Mouse (Mus musculus): Measurements from ENCODE around the gene Gsto1.

Gene Gsto1

DNA sequence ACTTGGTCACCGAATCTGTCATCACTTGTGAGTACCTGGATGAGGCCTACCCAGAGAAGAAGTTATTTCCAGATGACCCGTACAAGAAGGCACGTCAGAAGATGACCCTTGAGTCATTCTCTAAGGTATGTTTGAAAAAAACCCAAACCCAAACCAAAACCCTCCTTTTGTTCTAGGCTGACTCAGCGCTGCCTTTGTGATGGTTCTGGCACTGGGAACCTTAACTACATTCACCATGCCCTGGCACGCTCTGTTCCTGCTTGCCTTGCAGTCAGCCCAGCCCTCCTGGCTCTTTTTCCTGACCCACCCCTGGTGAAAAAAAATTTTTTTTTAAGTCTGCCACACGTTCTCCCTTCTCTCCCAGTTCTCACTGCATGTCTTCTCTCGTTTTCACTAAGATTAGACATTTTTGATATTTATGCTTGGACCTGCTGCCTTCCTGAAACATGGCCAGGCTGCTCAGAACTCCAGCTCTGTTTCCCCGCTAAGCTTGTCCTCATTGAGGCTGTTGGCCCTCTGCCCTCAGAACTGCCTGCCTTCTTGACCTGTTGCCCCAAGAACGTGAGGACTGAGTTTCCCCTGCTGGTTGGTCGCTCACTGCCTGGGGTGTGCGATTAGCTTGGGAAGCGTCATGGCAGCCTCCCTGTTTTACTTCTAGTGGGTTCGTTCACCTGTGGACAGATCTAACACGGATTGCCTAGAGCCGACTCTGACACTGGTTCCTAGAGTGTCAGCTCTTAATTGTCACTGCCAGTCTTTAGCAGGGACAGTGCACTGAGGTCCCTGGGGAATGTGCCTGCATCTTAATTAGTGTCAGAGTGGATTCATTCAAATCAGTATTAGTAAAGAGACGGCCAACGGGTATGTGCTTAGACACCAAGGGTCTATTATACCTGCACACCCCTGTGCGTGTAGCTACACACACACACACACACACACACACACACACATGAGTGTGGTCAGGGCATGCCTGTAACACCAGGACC, 3.5 kb downstream of the Gsto1 start:
- DNase-seq (ENCODE audit: low spot score) = no peak

DNA sequence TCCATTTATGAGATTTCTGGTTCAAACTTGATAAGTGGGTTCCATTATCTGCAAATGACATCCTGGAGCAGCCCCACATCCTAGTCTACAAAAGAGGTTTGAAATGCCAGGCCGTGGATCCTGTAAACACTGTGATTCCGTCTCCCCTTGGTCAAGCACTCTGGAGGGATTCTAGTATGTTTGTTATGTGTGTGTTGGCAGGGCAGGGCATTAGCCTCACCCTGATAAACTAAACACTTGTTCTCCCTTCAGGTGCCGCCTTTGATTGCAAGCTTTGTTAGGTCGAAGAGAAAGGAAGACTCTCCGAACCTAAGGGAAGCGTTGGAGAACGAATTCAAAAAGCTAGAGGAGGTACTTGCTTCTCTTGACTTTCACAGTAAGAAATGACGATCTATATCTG, 4.4 kb downstream of the Gsto1 start:
- no peak for DNase-seq (ENCODE audit: low spot score)

DNA sequence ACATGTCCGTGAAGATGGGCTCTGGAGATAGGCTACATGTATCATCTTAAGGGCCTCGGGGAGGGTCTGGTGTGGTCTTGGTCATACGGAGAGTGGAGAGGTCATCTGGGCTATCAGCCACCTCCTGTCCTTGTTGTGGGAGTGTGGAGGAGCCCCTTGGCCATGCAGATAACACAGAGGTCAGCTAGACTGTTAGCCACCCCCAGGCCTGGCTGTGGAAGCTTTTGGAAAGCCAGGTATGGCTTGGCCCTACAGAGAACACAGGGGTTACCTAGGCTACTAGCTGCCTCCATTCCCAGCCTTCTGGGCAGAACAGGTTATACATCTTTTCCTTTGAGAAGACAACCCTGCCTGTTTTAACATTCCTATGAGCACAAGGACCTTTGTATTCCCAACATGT, 7.8 kb downstream of the Gsto1 start:
- no peak for DNase-seq (ENCODE audit: low spot score)

DNA sequence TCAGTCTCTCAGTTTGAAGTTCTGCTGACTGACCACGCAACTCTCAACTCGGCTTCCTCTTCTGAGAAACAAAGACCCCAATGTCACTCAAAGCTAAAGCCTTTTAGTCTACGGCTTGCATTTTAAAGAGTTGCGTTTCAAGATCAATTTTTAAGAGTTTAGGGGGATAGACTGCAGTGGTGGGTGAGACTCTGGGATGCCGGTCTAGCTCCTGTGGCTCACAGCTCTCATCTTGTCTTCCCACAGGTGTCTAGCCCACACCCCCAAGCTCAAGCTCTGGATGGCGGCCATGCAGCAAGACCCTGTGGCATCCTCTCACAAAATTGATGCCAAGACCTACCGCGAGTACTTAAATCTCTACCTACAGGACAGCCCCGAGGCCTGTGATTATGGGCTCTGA, 9.3 kb downstream of the Gsto1 start:
- no peak for DNase-seq (ENCODE audit: low spot score)

DNA sequence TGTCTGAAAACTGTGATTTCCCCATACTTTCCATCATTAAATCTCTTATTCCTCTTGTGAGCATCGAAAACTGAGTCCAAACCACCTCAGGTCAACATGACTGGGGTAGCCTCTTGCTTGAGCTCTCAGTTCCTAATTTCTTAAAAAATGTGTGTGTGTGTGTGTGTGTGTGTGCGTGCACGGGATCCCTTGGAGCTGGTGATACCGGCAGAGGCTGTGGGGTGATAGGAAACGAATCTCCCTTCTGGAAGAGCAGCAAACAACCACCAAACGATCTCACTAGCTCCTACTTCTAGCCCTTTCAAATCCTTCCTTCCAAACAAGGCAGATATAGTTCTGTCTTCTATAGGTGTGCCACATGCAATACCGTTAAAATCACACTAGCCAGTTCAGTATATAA, 10.0 kb downstream of the Gsto1 start:
- no peak for DNase-seq (ENCODE audit: low spot score)

DNA sequence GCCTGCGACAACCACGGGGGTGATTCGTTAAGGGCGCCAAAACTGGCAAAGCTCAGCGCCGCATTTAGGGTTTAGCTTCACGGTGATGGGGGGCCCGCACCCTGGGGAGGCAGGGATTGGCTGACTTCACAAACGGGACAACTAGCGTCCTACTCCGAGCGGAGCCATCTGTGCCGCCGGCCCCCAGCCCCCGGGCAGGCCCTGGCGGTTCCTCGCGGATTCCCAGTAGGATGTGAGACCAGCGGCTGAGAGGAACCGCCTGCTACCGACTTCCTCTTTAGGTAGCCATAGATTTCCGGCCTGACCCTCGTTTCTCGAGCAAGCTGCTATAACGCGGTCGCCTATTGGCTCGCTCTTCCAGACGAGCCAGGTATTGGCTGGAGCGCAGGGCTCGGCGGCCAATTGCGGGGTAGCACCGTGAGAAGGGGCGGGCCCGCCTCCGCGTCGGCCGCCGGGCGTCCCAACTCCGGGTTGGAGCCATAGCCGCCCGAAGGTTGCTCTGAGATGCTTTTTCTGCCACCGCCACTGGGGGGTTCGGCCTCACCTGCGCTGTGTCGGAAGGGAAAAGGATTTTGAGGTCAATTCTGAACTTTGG, 10.7 kb downstream of the Gsto1 start, which contains the start of gene Gsto2:
TSS of gene Gsto2 (plus strand) at position 182 of the 595 bp plus-strand sequence.
- DNase-seq (ENCODE audit: low spot score) = peak; percentile 92

DNA sequence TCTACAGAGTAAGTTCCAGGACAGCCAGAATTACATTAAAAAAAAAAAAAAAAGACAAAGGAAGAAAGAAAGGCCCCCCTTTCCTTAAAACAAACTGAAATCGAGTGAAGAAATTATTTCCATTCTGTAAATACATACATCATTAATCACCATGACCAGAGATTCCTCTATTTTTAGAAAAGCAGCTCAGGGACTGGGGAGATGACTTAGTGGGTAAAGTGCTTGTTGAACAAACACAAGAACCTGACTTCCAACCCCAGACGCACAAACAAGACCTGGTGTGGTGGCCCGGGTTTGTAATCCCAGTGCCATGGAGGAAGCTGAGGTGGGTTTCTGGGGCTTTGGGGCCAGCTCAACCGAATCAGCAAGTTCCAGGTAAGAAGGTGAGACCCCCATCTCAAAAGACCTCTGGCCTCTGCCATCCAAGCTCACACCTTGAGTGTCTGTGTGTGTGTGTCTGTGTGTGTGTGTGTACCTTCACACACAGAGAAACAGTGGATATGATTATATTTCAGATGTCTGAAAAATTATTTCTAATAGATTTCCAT, 12.9 kb downstream of the Gsto1 start:
- DNase-seq (ENCODE audit: low spot score) = no peak

DNA sequence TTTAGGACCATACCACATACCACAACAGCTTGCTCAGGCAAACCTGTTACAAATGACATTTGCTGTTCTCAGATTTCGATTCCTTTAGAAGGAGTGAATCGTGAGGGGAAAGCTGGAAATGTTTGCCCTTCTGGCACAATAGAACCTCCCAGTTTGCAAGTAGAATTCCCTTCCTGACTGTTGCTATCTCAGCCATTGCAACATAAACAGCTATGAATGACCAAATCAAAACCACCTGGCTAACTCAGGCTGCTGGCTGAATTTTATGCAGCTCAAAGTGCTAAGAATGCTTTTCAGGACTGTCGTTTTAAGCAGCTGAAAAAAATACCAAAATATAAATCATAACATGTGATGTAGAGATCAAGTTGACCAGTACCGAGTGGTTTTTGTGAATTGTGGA, 14.2 kb downstream of the Gsto1 start:
- DNase-seq (ENCODE audit: low spot score) = no peak

DNA sequence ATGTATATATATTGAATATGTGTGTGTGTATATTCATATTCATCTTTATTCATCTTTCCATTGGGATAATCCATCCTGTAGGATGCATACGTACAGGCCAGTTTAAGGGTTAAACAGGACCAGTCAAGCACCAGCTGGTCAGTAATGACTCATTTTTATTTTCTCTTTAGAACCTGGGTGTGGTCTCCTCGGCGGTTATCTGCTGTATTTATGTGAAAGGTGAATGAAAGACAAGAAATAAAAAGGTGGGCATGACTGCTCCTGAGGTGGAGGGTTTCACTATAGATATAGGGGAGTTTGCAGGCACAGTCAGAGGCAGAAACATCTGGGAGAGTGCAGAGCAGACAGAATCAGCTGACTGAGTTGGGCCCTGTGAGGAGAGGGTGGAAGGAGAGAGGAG, 14.7 kb downstream of the Gsto1 start:
- no peak for DNase-seq (ENCODE audit: low spot score)

DNA sequence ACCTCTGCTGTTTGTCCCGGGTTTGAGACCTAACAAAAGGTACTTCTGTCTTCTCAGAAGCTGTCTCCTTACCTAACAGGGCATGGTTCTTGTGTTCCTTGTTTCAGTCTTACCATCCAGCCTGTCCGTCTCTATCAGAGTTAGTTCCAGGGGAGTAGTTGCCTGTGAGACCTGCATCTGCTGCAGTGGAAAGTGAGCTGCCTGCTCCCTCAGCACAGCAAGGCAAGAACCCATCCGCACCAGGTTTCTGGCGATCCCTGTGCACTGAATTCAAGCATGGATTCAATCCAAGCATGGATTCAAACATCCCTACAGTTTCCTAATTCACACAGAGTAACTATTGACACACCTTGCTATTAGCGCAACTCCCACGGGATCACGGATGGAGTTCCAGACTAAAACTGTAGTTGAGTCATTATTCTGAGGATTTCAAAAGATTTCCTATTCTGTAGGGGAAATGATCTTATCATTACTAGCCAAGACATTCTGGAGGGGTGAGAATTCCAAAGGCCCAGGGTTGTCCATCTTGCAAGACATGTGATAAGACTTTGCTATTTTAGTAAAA, 15.4 kb downstream of the Gsto1 start:
- no peak for DNase-seq (ENCODE audit: low spot score)

DNA sequence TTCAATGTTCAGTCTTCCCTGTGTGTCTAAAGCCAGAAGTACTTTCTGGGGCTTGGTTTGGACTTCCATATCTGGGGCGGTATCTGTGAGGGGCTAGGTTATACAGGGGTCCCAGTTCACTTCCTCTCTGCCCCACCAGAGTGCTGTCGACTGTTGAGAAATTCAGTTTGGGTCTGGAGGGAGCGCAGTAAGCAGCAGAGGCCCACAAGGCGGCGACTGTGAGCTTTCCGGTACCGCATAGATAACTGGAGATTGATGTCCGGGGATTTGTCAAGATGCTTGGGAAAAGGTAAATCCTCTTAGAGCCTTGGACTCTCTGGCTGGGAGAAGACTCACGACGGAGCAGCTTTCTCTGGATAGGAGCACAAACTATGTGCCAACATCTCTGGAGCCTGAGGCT, 16.7 kb downstream of the Gsto1 start:
- DNase-seq (ENCODE audit: low spot score) = no peak

DNA sequence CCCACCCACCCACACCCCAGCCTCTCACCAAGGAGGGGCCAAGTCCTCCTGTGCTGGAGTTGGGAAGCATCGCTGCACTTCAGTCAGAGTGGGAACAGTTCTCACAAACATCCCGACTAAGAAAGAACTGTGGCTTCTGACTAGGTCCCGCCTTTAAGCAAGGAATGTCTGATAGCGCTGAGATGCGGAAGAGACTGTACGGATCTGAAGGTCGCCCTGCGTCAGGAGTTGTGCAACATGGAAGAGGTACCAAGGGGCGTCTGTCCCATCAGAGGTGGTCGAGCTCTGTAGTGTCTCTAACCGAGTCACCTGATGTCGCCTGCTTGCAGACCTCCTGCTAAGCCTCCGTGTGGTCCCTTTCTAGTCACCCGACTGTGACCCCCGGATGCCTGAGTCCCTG, 21.5 kb downstream of the Gsto1 start:
- no peak for DNase-seq (ENCODE audit: low spot score)

DNA sequence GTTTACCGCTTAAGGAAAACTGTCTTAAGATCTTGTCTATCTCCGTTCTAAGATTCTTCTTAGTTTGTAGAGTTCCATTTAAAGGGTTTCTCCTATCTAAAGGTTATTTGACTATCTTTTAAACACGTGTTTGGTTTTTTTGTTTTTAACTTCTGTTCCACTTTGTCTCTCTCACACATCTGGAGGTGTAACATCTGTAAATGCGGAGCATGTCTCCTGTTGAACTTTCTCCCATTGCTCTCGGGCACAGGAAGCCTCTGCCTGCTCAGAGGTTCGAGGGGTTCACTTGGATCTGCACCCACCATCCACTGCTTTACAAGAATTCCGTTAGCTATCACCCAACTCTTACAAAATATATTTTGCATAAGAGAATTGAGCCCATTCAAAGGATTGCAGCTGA, 26.8 kb downstream of the Gsto1 start:
- no peak for DNase-seq (ENCODE audit: low spot score)

DNA sequence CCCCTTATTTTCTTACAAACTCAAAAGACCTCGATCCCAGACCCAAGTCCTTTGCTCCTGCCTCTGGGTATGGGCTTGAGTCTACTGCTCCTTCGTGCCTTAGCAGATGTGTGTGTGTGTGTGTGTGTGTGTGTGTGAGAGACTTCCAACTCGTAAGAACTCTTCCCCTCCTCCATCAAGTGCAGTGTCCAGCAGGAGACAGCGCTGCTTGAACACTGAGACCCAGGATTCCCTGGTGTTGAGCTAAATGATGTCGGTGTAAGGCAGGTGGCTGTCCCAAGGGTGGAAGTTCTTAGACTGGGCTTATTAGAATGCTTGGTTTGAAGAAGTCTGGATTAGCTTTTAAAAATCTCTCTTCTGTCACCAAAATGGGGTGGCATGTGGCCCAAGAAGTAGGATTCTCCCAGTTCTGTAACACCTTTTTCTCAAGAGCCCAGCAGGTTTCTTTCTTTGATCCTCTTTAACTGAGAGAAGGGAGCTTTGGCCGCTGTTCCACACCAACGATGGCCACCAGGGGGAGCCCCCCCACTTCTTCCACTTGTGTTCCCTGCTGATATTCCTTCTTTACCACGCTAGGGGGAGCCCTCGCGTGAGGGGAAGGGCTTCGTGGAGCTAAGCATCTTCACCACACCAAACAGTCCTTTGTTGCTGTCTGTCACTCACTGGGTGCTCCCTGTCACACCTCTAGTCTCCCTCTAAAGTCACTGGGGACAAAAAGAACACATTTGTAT, 27.5 kb downstream of the Gsto1 start:
- DNase-seq (ENCODE audit: low spot score) = peak; percentile 85

DNA sequence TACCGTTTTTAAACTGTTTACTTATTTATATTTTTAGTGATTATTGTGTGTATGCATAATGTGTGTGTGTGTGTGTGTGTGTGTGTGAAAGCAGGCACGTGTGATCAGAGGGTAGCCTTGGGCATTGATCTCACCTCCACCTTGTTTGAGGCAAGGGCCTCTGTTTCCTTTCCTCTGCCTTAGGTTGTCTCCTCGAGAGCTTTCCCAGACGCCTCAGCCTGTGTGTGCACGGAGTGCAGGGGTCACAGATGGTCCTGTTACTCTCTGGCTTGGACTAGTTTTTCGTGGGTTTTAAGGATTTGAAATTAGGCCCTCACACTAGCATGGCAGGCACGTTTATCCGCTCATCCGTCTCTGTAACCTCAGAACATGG, 28.1 kb downstream of the Gsto1 start:
- DNase-seq (ENCODE audit: low spot score) = no peak

DNA sequence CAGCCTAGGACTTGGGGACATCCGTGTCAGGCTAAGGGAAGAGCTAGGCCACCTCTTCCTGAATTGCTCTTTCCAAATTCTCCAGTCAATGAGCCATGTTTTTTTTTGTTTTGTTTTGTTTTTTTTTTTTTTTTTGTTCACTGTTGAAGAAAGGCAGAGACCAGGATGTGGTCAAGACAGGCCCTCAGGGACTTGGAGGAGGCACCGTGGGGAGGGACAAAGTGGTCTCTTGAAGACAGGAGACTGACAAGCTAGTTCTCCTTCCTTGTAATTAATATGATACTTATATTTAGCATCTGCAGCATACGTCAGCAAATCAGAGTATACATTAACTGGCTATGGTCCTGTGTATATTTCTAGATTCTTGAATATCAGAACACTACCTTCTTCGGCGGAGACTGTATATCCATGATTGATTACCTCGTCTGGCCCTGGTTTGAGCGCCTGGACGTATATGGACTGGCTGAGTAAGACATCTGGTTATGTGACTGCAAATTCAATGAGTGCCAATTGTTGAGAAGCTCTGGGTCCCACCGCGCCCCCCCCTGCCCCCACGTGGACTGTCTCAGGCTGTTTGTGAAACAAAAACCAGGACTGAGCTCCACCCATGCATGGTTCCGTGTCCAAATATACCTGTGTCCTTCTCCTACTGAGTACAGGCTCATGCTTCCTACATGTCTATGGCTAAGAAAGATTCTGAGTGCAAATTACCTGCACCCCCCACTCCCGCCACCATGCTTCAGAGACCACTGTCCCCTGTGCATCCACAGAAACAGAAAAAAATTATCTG, 29.7 kb downstream of the Gsto1 start:
- DNase-seq (ENCODE audit: low spot score) = no peak

DNA sequence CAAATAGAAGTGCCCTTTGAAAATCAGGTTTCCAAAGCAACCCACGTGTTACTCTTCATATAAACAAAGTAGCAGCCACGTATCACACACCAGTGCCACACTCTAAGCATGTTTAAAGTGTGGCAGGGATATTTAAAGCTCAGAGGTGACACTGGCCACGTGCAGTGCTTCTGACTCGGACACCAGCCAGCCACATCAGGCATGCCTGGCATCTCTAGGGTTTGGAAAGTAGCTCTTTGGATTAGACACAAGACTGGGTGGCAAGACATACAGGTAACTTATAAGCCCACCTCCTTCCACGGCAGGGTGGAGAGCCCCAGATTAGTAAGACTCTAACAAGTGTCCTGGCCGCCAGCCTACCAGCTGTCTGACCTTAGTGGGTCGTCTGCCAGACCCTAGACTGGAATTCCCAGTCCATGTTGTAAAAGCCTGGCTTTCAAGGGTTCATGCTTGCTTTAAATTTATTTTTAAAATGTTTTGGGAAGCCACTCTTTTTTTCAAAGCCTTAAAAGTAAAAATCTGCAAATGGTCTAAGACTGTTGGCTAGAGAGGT, 30.5 kb downstream of the Gsto1 start:
- no peak for DNase-seq (ENCODE audit: low spot score)

DNA sequence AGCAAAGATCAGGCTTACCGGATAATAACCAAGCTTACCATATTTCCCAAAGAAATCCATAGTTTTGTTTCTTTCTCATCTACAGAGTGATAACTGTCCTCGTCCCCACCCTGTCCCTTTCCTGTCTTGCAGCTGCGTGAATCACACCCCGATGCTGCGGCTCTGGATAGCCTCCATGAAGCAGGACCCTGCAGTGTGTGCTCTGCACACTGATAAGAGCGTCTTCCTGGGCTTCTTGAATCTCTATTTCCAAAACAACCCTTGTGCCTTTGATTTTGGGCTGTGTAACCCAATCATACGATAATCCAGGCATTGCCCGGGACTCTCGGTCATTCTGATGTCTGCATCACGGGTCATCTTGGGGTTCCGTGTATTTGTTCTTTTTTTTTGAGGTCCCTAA, 31.1 kb downstream of the Gsto1 start:
- DNase-seq (ENCODE audit: low spot score) = no peak

DNA sequence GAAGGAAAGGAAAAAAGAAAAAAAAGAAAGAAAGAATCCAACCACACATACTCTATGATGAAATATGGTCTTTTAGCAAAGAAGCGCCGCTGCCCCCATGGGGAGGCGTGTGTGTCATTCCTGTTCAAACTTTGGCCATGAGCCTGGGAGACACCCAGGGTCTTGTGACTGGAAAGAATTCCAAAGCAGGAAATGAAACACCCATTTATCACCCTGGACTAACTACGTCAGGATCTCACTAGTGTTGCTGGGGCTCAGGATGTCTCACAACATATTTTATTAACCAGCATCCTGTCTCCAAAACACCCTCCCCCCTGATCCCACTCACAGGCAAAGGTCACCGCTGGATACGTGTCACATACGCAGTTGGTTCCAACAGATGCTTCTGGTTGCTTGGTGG, 31.8 kb downstream of the Gsto1 start:
- no peak for DNase-seq (ENCODE audit: low spot score)

DNA sequence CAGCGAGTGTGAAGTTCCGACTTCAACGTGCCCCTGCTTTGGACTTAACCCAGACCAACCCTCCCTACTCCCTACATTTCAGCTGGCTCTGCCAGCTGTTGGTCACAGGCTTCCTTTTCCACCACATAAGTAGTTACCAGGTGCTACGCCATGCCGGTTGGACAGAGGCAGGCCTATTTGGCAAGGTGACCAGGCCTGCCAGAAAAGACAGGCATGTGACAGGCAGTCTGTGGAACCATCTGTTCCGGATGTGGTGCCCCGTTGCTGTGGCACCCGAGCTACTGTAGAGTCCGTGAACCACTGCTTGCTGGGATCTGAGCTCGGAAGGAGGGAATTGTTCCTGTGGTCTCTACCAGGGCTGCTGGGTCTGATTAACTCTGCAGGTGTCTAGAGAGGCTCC, 32.6 kb downstream of the Gsto1 start:
- no peak for DNase-seq (ENCODE audit: low spot score)

DNA sequence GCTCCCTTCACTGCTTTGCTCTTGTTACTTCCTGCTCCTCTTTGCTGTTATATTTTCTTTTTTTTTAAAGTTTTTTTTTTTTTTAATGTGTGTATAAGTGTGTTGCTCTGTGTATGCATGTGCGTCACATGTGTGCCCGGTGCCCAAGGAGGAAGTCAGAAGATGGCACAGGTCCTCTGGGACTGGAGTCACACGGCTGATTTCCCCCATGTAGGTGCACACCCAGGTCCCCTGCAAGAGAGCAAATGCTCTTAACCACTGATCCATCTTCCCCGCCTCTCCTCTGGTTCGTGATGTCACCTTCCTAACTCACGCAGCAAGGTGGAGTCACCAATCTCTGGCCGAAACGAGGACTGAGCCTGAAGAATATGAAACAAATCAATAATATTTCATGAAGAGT, 33.3 kb downstream of the Gsto1 start:
- DNase-seq (ENCODE audit: low spot score) = no peak

Data from c-Kit-positive CD71-positive TER-119-positive erythroid progenitor cells, embryonic 14.5 days (primary cell).